Mouse (Mus musculus): ENCODE measurements around the gene Vmn2r90.

GRCm38 (mm10) chr17:17678781-17679180 is 24.8 kb upstream of the Vmn2r90 start:
- no peak for TF ChIP-seq GATA1 (IDR thresholded peaks at IDR 0.05; ENCODE audit: borderline replicate concordance, low read length)
- TF ChIP-seq FLI1 (IDR thresholded peaks at IDR 0.05; ENCODE audit: low read length) = no peak

Data from megakaryocyte, embryonic 14.5 days (primary cell).